ENCODE assay signal across 8 mouse cellular contexts in genomic region chr12:31499314-31500131, GRCm38 (mm10). TPM values are rescaled to one million over a fixed set of nuclear protein-coding genes. Genes with fewer than 3 reads are reported as not detected.
DNase-seq lines count a peak whose midpoint lies in the region; ATAC-seq and TF ChIP-seq lines count a peak whose summit lies in the region.

Gene Cbll1 (minus strand): TSS chr12:31499616.

- H3K27ac ChIP-seq in ES-E14 (ENCODE audit: insufficient read depth, low read depth, low read length, poor library complexity, severe bottlenecking), result peak within 1 kb of the TSS; percentile 34
- H3K27ac ChIP-seq in forebrain, embryonic 16.5 days (ENCODE audit: low read length), result peak within 1 kb of the TSS; percentile 94
- peak within 1 kb of the TSS; percentile 98 for H3K27ac ChIP-seq in layer of hippocampus, adult 2 months
- peak within 1 kb of the TSS; percentile 84 for H3K27ac ChIP-seq in lung, embryonic 14.5 days (ENCODE audit: low read depth)
- peak within 1 kb of the TSS; percentile 98 for H3K27ac ChIP-seq in olfactory bulb, adult 2 months (ENCODE audit: insufficient read depth, low read depth, low read length)
- peak within 1 kb of the TSS; percentile 78 for H3K27ac ChIP-seq in thymus, adult 2 months (ENCODE audit: control insufficient read depth, insufficient read depth, low read length)

- peak within 1 kb of the TSS; percentile 82 for H3K4me2 ChIP-seq in forebrain, embryonic 16.5 days (ENCODE audit: low read length)
- peak within 1 kb of the TSS; percentile 81 for H3K4me2 ChIP-seq in lung, embryonic 14.5 days

- peak; percentile 92 for DNase-seq in ES-E14 (ENCODE audit: low read depth, low spot score)
- peak; percentile 95 for DNase-seq in cerebellum, adult 11-12 months
- peak; percentile 96 to 98 for DNase-seq in heart, postnatal 36 days
- peak; percentile 95 to 96 for DNase-seq in layer of hippocampus, adult 2 months (ENCODE audit: low spot score in 2 of 2)
- DNase-seq in lung, embryonic 14.5 days, result peak; percentile 97
- DNase-seq in thymus, adult 2 months, result peak; percentile 97

- peak within 1 kb of the TSS; percentile 85 for H3K9ac ChIP-seq in ES-E14 (ENCODE audit: insufficient read depth, low read depth, low read length, poor library complexity, severe bottlenecking)
- H3K9ac ChIP-seq in forebrain, embryonic 16.5 days (replicated peaks; ENCODE audit: low read depth, low read length), result peak within 1 kb of the TSS; percentile 77
- H3K9ac ChIP-seq in lung, embryonic 14.5 days, result peak within 1 kb of the TSS; percentile 81

- WGBS in forebrain, embryonic 16.5 days, result under 1% methylated on average over 68 of the region's 68 CpGs
- WGBS in lung, embryonic 14.5 days, result under 1% methylated on average over 68 of the region's 68 CpGs
- under 1% methylated on average over 68 of the region's 68 CpGs for WGBS in olfactory bulb, adult 2 months
- under 1% methylated on average over 68 of the region's 68 CpGs for WGBS in thymus, adult 2 months

- H3K27me3 ChIP-seq in forebrain, embryonic 16.5 days (replicated peaks; ENCODE audit: control insufficient read depth, insufficient read depth, low read length), result no peaks in the 10 kb centered on the region
- H3K27me3 ChIP-seq in lung, embryonic 14.5 days (ENCODE audit: insufficient read depth, low read length), result no peaks in the 10 kb centered on the region
- H3K27me3 ChIP-seq in thymus, adult 2 months (ENCODE audit: control insufficient read depth, insufficient read depth, low read length), result no peaks in the 10 kb centered on the region

- in situ Hi-C loops in ES-E14 (cut with MboI; ENCODE audit: low sequenced_read_pairs in 2 of 2, unreplicated experiment in 2 of 2), result loop anchor here (10.0 to 25.0 kb wide), 2 partner anchors 435 to 438 kb away; no protein-coding TSS in a partner anchor

- peaks cover 0 to 4% of the 10 kb centered on the region in 2 experiments; a peak in 1 of 4 replicates for H3K4me1 ChIP-seq in ES-E14 (ENCODE audit: control insufficient read depth in 2 of 2, insufficient read depth in 2 of 2, low read length in 2 of 2, poor library complexity in 1 of 2)
- H3K4me1 ChIP-seq in forebrain, embryonic 16.5 days (replicated peaks; ENCODE audit: control insufficient read depth, insufficient read depth, low read length), result peaks cover 15% of the 10 kb centered on the region
- H3K4me1 ChIP-seq in lung, embryonic 14.5 days (ENCODE audit: insufficient read depth), result no peaks in the 10 kb centered on the region
- H3K4me1 ChIP-seq in olfactory bulb, adult 2 months (ENCODE audit: control insufficient read depth, insufficient read depth, low read length), result peaks cover 12% of the 10 kb centered on the region
- peaks cover 10% of the 10 kb centered on the region for H3K4me1 ChIP-seq in thymus, adult 2 months (replicated peaks; ENCODE audit: control insufficient read depth, insufficient read depth, low read length)

- no peaks in the 10 kb centered on the region for H3K9me3 ChIP-seq in ES-E14 (ENCODE audit: control insufficient read depth, insufficient read depth, low read depth, low read length)
- no peaks in the 10 kb centered on the region for H3K9me3 ChIP-seq in forebrain, embryonic 16.5 days (ENCODE audit: control insufficient read depth, low read length)
- H3K9me3 ChIP-seq in lung, embryonic 14.5 days (ENCODE audit: low read depth, low read length), result no peaks in the 10 kb centered on the region

- H3K36me3 ChIP-seq in ES-E14 (ENCODE audit: control insufficient read depth, insufficient read depth, low read length, poor library complexity, severe bottlenecking), result peaks cover under 1% of the 10 kb centered on the region; the same call in 1 of the 2 replicates
- H3K36me3 ChIP-seq in forebrain, embryonic 16.5 days (ENCODE audit: control insufficient read depth, insufficient read depth), result peaks cover under 1% of the 10 kb centered on the region; the same call in 1 of the 2 replicates
- H3K36me3 ChIP-seq in lung, embryonic 14.5 days (ENCODE audit: insufficient read depth), result peaks cover under 1% of the 10 kb centered on the region
- H3K36me3 ChIP-seq in thymus, adult 2 months (ENCODE audit: control insufficient read depth, insufficient read depth, low read length), result peaks cover under 1% of the 10 kb centered on the region

- peak; percentile 72 for TF ChIP-seq POLR2A in olfactory bulb, adult 2 months (IDR thresholded peaks at IDR 0.05; ENCODE audit: insufficient read depth, low read depth, low read length)
- TF ChIP-seq POLR2A in thymus, adult 2 months (IDR thresholded peaks at IDR 0.05; ENCODE audit: control insufficient read depth, extremely low read depth, insufficient read depth, low read length, poor library complexity), result peak; percentile 96

- TF ChIP-seq CTCF in layer of hippocampus, adult 2 months (conservative IDR thresholded peaks at IDR 0.05), result no peak
- TF ChIP-seq CTCF in lung, embryonic 14.5 days (IDR thresholded peaks at IDR 0.05; ENCODE audit: low read depth), result no peak
- no peak for TF ChIP-seq CTCF in olfactory bulb, adult 2 months (IDR thresholded peaks at IDR 0.05; ENCODE audit: insufficient read depth, low read depth, low read length)
- peak; percentile 37; the same call in 1 of the 2 replicates for TF ChIP-seq CTCF in thymus, adult 2 months (IDR thresholded peaks at IDR 0.05; ENCODE audit: borderline replicate concordance, control insufficient read depth, extremely low read depth, insufficient read depth, low read length, poor library complexity)

- peak within 1 kb of the TSS; percentile 78 to 98 for H3K4me3 ChIP-seq in ES-E14 (ENCODE audit: insufficient read depth in 1 of 2, low read depth in 1 of 2, low read length in 2 of 2, poor library complexity in 1 of 2, severe bottlenecking in 1 of 2)
- H3K4me3 ChIP-seq in forebrain, embryonic 16.5 days (replicated peaks; ENCODE audit: low read length), result peak within 1 kb of the TSS; percentile 75
- H3K4me3 ChIP-seq in layer of hippocampus, adult 2 months, result peak within 1 kb of the TSS; percentile 100
- H3K4me3 ChIP-seq in lung, embryonic 14.5 days (ENCODE audit: low read depth, low read length), result peak within 1 kb of the TSS; percentile 87
- peak within 1 kb of the TSS; percentile 89 for H3K4me3 ChIP-seq in olfactory bulb, adult 2 months (ENCODE audit: insufficient read depth, low read depth, low read length)
- peak within 1 kb of the TSS; percentile 83 for H3K4me3 ChIP-seq in thymus, adult 2 months (ENCODE audit: control insufficient read depth, insufficient read depth, low read length)

- peak; percentile 98 for ATAC-seq in forebrain, embryonic 16.5 days
- peak; percentile 99 for ATAC-seq in lung, embryonic 14.5 days (ENCODE audit: insufficient read depth)

- intact Hi-C loops in heart, postnatal 36 days (cut with DNase I), result loop anchor here (2.0 to 10.0 kb wide), 4 partner anchors 125 to 448 kb away; partner anchors contain the start of genes Cog5 and Dus4l

TF ChIP-seq in ES-E14, 5 proteins besides CTCF, POLR2A, EP300 and RAD21:
- TF ChIP-seq CHD2 (IDR thresholded peaks at IDR 0.05; ENCODE audit: low read depth, low read length) (0 out of 2 replicates have a peak, but pooled peaks have one; percentile 10), ZNF384 (IDR thresholded peaks at IDR 0.05; ENCODE audit: low read depth, low read length) (no peak), HCFC1 (IDR thresholded peaks at IDR 0.05; ENCODE audit: borderline replicate concordance, insufficient read depth, low read length) (peak; percentile 92)

RNA-seq across cellular contexts. Expression of gene Cbll1, which starts in this region (rescaled TPM):
- 5.8 and 6.6 TPM in 2 replicates for total RNA-seq in ES-E14 (2012; rRNA removed)
- polyA plus RNA-seq in forebrain, embryonic 16.5 days (2015; fragmentation: Nextera tagmentation; extraction: Ambion mirVana), result 15.9 and 16.0 TPM in 2 replicates
- total RNA-seq in heart, postnatal 36 days (2021), result 10 to 100 TPM in 1 of 2 experiments, 1 to 10 TPM in 1; 9.6 to 10.6 TPM
- 10 to 100 TPM; 23.7 to 27.1 TPM for total RNA-seq in layer of hippocampus, adult 2 months (2021)
- 19.5 and 21.1 TPM in 2 replicates for polyA plus RNA-seq in lung, embryonic 14.5 days (2014; fragmentation: Nextera tagmentation; extraction: Ambion mirVana)
- polyA plus RNA-seq in olfactory bulb, adult 2 months (2012; ENCODE audit: insufficient read depth, insufficient read length, low replicate concordance, missing spikeins), result not detected in 2 replicates
- polyA plus RNA-seq in thymus, adult 2 months (2012; rRNA removed), result 14.0 and 14.2 TPM in 2 replicates

Comparison
In these comparisons a context has a peak if more than half of its experiments do, and no peak if none do; other contexts are left out.
1. Peak in every context shown above with its lines: DNase-seq, ATAC-seq, H3K4me3 ChIP-seq and H3K27ac ChIP-seq.
2. RNA of gene Cbll1 (polyA plus RNA-seq): 19.5 to 21.1 TPM in lung, embryonic 14.5 days, 15.9 to 16.0 TPM in forebrain, embryonic 16.5 days and 14.0 to 14.2 TPM in thymus, adult 2 months; not detected in olfactory bulb, adult 2 months; every median in the first group is over 10 times any median in the second.
3. H3K27ac ChIP-seq: peak in every context shown above with its lines; median percentile 98 in layer of hippocampus, adult 2 months; 98 in olfactory bulb, adult 2 months; 94 in forebrain, embryonic 16.5 days; 84 in lung, embryonic 14.5 days; 78 in thymus, adult 2 months; 34 in ES-E14.